Mouse (Mus musculus): ENCODE results near the gene Pam16. TPM values are rescaled to one million over a fixed set of nuclear protein-coding genes. Genes with fewer than 3 reads are reported as not detected.

Gene Pam16
- polyA plus RNA-seq (2021), result 57.2 TPM

DNA sequence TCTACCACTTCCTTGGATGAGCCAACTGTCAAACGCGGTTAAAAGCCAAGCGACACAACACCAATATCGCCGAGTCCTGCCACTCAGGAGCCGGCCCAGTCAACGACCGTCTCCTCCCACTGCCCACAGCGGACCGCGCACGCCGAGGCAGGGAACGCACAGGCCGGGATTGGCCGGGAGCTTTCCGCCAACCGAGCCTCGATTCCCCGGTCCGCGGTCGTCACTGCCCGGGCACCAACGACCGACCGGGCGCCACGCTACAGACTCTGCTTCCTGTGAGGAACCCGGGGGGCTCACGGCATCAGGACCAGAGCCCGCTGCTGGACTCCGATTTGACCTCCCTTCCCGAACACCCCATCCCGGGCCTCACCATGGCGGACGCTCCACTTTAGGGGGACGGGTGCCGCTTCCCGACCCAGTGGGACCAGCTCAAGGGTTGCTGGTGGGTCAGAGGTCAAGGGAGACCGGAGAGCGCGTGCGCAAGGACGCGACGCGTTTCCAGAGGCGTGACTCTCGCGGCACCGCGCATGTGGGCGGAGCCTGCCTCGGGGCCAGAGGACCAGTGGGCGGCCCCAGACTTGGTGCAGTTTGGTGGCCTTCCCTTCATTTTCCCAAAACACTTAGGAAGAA lies at the start of gene Pam16:
Pam16 (minus strand) TSS at position 508 of the 630 bp plus-strand sequence.
- DNase-seq (ENCODE audit: low read depth, low spot score) (no peak), ATAC-seq (peak; percentile 66)
- CTCF ChIA-PET, result interaction anchor here (1.1 to 4.9 kb wide), 5 partner anchors 9 to 43 kb away, joined by 3 to 36 read pairs (median 6); no protein-coding TSS in a partner anchor
- in situ Hi-C loops (cut with MboI; ENCODE audit: low pct_unique_long_range_greater_than_20kb), result no loop called here
- no peak for TF ChIP-seq CTCF (IDR thresholded peaks at IDR 0.05)
- POLR2A ChIA-PET, result interaction anchor here (0.6 to 1.9 kb wide), 7 partner anchors 9 to 43 kb away, joined by 3 to 10 read pairs (median 3); no protein-coding TSS in a partner anchor
- H3K27me3 ChIP-seq, result no peaks in the 10 kb centered on the region

DNA sequence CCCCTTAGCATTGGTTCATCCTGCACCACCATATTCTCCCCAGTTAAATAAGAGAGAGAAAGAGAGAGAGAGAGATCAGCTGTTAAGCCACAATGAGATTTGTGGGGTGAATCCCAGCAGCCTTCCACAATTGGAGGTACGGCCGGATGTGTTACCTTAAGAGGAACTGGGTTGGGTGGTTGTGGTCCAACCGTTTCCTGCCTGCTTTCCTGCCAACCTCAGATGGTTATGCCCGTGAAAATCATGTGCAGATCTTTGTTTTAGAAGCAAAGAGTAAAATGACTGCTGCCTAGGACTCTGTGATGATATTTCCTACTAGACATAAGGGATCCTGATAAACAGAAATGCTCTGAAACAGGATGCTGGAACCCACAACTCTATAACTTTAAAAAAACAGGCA lies 49.3 kb upstream of the Pam16 start:
- in situ Hi-C loops (cut with MboI; ENCODE audit: low pct_unique_long_range_greater_than_20kb), result no loop called here
- ChIA-PET POLR2A (no interaction called here), CTCF (interaction anchor here (1.5 kb wide), 1 partner anchor 45 kb away, joined by 3 read pairs; no protein-coding TSS in a partner anchor)
- TF ChIP-seq CTCF (IDR thresholded peaks at IDR 0.05), result no peak
- no peak for ATAC-seq
- no peak for DNase-seq (ENCODE audit: low read depth, low spot score)
- no peaks in the 10 kb centered on the region for H3K27me3 ChIP-seq

DNA sequence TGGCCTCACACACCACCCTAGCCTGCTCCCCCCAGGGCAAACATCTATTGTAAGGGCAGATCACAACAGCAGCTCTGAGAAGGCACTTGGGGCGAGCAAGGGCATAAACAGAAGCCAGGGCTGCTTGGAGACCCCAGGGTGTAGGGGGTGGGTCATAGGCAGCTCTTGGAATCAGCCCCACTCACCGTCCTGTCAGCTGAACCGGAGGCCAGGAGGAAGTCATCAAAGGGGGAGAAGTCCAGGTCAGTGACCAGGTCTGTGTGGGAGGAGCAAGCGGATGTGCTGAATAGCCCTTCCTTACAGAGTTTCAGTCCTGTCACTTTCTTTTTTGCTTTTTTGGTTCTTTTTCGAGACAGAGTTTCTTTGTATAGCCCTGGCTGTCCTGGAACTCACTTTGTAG lies 45.5 kb upstream of the Pam16 start:
- TF ChIP-seq CTCF (IDR thresholded peaks at IDR 0.05), result no peak
- ChIA-PET POLR2A (no interaction called here), CTCF (interaction anchor here (1.0 to 1.3 kb wide), 2 partner anchors 12 to 123 kb away, joined by 4 read pairs; no protein-coding TSS in a partner anchor)
- no peak for DNase-seq (ENCODE audit: low read depth, low spot score)
- H3K27me3 ChIP-seq, result no peaks in the 10 kb centered on the region
- no peak for ATAC-seq
- in situ Hi-C loops (cut with MboI; ENCODE audit: low pct_unique_long_range_greater_than_20kb), result no loop called here

DNA sequence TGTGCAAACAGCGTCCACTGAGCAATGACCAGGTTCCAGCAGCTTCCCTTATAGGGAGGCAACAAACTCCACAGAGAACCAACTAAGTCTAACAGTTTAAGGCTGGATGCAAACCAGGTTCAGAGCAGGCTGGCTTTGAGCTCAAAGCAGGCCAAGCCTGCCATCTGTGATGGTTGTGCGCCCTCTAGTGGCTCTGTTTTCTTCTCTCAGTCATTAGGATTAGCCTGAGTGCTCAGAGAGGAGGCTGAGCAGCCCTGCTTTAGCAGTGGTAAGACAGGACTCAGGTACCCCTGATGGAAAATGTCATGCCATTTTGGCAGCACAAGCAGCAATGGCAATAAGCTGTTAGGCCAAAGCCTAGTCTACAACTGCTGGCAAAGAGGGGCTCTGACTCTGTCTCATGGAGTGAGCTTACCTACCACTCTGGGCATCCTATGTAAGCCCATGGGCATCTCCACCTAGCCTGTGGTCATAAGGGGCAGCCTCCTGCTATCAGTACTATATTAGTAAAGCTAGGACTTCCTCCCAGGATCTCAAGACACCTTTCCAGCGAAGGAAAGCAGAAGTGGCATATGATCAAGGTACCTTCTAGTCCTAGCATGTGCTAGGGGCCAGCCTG lies 42.5 kb upstream of the Pam16 start:
- in situ Hi-C loops (cut with MboI; ENCODE audit: low pct_unique_long_range_greater_than_20kb), result loop anchor here (5.0 kb wide), 2 partner anchors 35 to 105 kb away; no protein-coding TSS in a partner anchor
- H3K27me3 ChIP-seq, result no peaks in the 10 kb centered on the region
- POLR2A ChIA-PET, result interaction anchor here (0.7 to 2.1 kb wide), 6 partner anchors 13 to 45 kb away, joined by 3 to 10 read pairs (median 3); partner anchors contain the start of gene Pam16
- ATAC-seq (peak; percentile 83), DNase-seq (ENCODE audit: low read depth, low spot score) (peak; percentile 57)
- CTCF ChIA-PET, result interaction anchor here (0.7 to 4.3 kb wide), 29 partner anchors 9 to 126 kb away, joined by 3 to 65 read pairs (median 7); partner anchors contain the start of genes Coro7, Dnaja3, Pam16 and Tfap4
- peak; percentile 94 for TF ChIP-seq CTCF (IDR thresholded peaks at IDR 0.05)

DNA sequence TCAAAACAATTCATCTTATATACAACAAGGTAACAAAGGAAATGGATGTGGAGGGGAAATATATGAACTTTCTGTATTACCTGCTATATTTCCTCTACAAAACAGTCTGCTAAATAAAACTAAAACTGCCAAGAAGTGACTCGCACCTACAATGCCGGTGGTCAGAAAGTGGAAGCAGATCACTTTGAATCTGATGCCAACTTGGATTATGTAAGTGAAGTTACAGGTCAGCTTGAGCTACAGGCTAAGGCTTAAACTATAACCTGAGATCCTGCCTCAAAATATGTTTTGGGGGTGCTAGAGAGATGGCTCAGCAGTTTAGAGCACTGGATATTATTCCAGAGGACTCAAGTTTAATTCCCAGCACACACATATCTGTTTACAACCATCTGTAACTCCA lies 40.9 kb upstream of the Pam16 start:
- ATAC-seq, result no peak
- TF ChIP-seq CTCF (IDR thresholded peaks at IDR 0.05), result no peak
- in situ Hi-C loops (cut with MboI; ENCODE audit: low pct_unique_long_range_greater_than_20kb), result loop anchor here (5.0 kb wide), 2 partner anchors 33 to 103 kb away; no protein-coding TSS in a partner anchor
- no peak for DNase-seq (ENCODE audit: low read depth, low spot score)
- CTCF ChIA-PET, result interaction anchor here (2.5 to 4.3 kb wide), 4 partner anchors 9 to 56 kb away, joined by 12 to 65 read pairs (median 42); no protein-coding TSS in a partner anchor
- POLR2A ChIA-PET, result interaction anchor here (1.1 kb wide), 1 partner anchor 12 kb away, joined by 3 read pairs; no protein-coding TSS in a partner anchor
- no peaks in the 10 kb centered on the region for H3K27me3 ChIP-seq

DNA sequence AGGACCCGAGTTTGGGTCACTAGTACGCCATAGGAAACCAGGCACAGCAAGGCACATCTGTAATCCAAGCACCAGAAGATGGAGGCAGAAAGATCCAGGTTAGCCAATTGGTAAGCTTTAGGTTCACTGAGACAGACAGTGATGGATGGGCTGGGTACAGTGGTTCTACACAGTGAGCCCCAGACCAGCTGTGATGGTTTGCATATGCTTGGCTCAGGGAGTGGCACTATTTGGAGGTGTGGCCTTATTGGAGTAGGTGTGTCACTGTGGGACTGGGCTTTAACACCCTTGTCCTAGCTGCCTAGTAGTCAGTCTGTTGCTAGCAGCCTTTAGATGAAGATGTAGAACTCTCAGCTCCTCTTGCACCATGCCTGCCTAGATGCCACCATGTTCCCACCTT lies 39.0 kb upstream of the Pam16 start:
- TF ChIP-seq CTCF (IDR thresholded peaks at IDR 0.05), result no peak
- POLR2A ChIA-PET, result no interaction called here

DNA sequence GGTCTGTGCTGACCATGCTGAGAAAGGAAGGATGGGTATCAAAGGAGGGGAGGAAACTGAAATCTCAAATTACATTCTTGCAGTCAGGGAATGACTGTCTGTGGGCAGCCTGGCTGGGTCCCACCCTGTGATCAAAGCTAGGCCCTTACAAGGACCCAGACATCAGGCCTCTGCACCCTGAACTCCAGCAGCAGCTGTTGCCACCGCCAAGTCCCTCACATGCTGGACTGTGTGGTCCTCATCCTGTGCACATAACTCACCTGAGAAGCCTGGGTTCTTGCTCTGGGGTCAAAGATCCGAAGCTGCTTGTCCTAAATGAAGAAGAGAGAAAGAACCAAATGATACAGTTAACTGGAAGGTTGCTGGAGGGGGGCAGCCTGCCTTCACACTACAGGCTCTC lies 36.8 kb upstream of the Pam16 start:
- in situ Hi-C loops (cut with MboI; ENCODE audit: low pct_unique_long_range_greater_than_20kb), result no loop called here
- ChIA-PET POLR2A (no interaction called here), CTCF (no interaction called here)
- no peaks in the 10 kb centered on the region for H3K27me3 ChIP-seq
- ATAC-seq, result no peak
- DNase-seq (ENCODE audit: low read depth, low spot score), result no peak
- no peak for TF ChIP-seq CTCF (IDR thresholded peaks at IDR 0.05)

More for the DNA sequence above, 39.0 kb upstream of the Pam16 start:
- no peak for ATAC-seq
- in situ Hi-C loops (cut with MboI; ENCODE audit: low pct_unique_long_range_greater_than_20kb), result no loop called here
- CTCF ChIA-PET, result no interaction called here
- DNase-seq (ENCODE audit: low read depth, low spot score), result no peak
- no peaks in the 10 kb centered on the region for H3K27me3 ChIP-seq

DNA sequence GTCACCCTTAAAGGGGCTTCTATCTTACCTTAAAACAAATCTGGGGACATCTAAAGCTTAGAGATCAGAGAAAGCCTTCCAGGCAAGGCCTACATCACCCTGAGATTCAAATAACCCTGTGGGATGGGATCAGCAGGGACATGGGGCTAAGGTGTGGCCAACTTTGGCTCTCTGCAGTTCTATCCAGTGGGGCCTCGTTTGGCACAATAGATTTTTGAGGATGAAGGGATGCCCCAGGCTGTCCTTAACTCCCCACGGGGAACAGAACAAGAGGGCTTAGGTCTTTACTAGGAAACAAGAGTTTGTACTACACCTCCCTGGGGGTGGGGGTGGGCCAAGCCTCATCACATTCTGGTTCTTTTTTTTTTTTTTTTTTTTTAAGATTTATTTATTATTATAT lies 34.5 kb upstream of the Pam16 start:
- DNase-seq (ENCODE audit: low read depth, low spot score) (no peak), ATAC-seq (no peak)
- TF ChIP-seq CTCF (IDR thresholded peaks at IDR 0.05), result no peak
- CTCF ChIA-PET, result interaction anchor here (6.7 kb wide), 1 partner anchor 8 kb away, joined by 65 read pairs; no protein-coding TSS in a partner anchor
- H3K27me3 ChIP-seq, result no peaks in the 10 kb centered on the region
- POLR2A ChIA-PET, result no interaction called here
- in situ Hi-C loops (cut with MboI; ENCODE audit: low pct_unique_long_range_greater_than_20kb), result no loop called here

DNA sequence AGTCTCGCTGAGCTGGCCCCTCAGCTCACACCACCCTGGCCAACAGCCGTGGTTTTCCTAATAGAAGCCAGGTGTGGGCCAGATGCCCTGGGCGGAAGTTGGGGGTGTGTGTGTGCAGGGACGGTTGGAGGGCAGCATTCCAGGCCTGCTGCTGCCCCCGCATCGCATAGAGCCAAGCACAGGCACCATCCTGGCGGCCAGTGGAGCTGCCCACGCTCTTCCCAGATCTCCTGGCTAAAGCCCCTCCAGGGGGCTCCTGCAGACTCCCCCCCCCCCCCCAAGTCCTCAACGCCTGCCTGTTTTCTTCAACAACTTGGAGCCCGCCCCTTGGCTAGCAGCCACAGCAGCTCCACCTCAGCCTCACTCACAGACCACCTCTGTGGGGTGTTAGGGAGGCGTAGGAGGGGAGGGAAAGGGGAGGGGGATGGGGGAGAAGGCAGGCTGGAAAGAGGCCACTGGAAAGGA lies 34.0 kb upstream of the Pam16 start:
- ChIA-PET CTCF (interaction anchor here (1.5 to 6.8 kb wide), 4 partner anchors 9 to 27 kb away, joined by 4 to 83 read pairs (median 34); no protein-coding TSS in a partner anchor), POLR2A (no interaction called here)
- DNase-seq (ENCODE audit: low read depth, low spot score) (no peak), ATAC-seq (no peak)
- no peak for TF ChIP-seq CTCF (IDR thresholded peaks at IDR 0.05)
- in situ Hi-C loops (cut with MboI; ENCODE audit: low pct_unique_long_range_greater_than_20kb), result no loop called here
- H3K27me3 ChIP-seq, result no peaks in the 10 kb centered on the region

DNA sequence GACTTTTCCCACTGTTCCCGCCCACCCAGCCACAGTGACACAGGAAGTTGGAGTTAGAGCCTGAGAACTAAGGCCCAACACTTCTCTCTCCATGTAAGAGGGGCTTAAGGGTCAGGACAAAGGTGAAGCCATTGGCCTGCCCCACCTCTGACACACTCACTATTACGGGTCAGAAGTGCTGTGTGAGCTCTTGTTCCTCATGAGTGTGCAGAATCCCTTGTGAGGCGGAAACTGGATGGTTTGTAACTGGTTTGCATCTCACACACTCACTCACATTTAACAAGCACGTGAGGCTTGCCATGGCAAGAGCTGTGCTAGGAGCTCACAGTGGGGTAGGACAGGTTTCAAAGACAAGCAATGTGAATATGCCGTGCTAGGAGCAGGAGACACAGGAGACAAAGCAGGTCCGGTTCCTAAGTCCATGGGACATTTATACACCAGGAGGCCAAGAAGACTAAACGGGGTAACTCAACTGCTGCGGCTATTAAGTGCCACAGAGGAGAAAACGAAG lies 31.8 kb upstream of the Pam16 start:
- TF ChIP-seq CTCF (IDR thresholded peaks at IDR 0.05), result no peak
- DNase-seq (ENCODE audit: low read depth, low spot score), result no peak
- ATAC-seq, result no peak
- H3K27me3 ChIP-seq, result no peaks in the 10 kb centered on the region
- CTCF ChIA-PET, result interaction anchor here (1.7 to 6.8 kb wide), 6 partner anchors 11 to 32 kb away, joined by 6 to 83 read pairs (median 15); partner anchors contain the start of gene Pam16
- in situ Hi-C loops (cut with MboI; ENCODE audit: low pct_unique_long_range_greater_than_20kb), result no loop called here
- POLR2A ChIA-PET, result interaction anchor here (1.2 to 4.8 kb wide), 3 partner anchors 14 to 26 kb away, joined by 3 to 28 read pairs (median 19); no protein-coding TSS in a partner anchor
